Mouse (Mus musculus) left cerebral cortex, adult 2 months (tissue): ENCODE measurements around the gene Pfdn6. TPM values are rescaled to one million over a fixed set of nuclear protein-coding genes. Genes with fewer than 3 reads are reported as not detected.
"Not testable (repeated sequence)": the region's sequence is repeated elsewhere in the genome, so short reads cannot be mapped to it uniquely, and the experiment has no call there.

Source experiments
- DNase-seq, 2 experiments: peaks; one replicate each; pipeline ENCODE4 v3.0.0; 2021 to 2022; ENCODE audit warnings: low spot score in 2 of 2, mixed read lengths in 1 of 2; ENCODE audit errors: extremely low spot score in 1 of 2
- H3K27ac ChIP-seq: fragments of 200-600 bp; 2 replicates; pipeline ENCODE4 v1.8.1; 2022
- H3K4me3 ChIP-seq: fragments of 200-600 bp; 2 replicates; pipeline ENCODE4 v1.8.1; 2022
- CTCF ChIP-seq: fragments of 200-600 bp; IDR thresholded peaks from 2 replicates; pipeline ENCODE4 v1.8.1; 2022; ENCODE audit warnings: antibody characterized with exemption, mild to moderate bottlenecking, moderate library complexity
- intact Hi-C: fragments of 180-260 bp; cut with DNase I; formaldehyde crosslinking; loops from one replicate; pipeline ENCODE4 v1.15.1; 2025
- total RNA-seq, 2 experiments: library from RNA; stranded (reverse); gene quantifications; 2 replicates each; pipeline ENCODE4 v1.2.3; 2021

Pfdn6 gene
- total RNA-seq, 2 experiments from 2014 or later = 93.0 to 97.6 TPM

DNA sequence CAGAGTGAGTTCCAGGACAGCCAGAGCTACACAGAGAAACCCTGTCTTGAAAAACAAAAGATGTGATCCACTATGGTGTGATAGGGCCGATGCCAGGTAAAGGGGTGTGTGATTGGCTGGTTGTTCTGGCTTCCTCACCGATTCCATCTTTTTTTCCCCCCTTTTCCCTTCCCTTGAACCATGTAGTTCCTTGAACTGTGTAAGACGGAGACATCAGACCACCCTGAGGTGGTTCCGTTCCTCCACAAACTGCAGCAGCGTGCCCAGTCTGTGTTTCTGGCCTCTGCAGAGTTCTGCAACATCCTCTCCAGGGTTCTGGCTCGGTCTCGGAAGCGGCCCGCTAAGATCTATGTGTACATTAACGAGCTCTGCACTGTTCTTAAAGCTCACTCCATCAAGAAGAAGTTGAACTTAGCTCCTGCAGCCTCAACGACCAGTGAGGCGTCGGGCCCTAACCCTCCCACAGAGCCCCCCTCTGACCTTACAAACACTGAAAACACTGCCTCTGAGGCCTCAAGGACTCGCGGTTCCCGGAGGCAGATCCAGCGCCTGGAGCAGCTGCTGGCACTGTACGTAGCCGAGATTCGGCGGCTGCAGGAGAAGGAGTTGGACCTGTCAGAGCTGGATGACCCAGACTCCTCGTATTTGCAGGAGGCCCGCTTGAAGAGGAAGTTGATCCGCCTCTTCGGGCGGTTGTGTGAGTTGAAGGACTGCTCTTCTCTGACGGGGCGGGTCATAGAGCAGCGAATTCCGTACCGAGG is 28.9 kb downstream of the Pfdn6 start:
- H3K4me3 ChIP-seq = no peak overlapping the region
- DNase-seq = peak in 1 of 2 experiments; percentile 8
- no peak overlapping the region for H3K27ac ChIP-seq
- intact Hi-C loops = no loop called here
- TF ChIP-seq CTCF = no peak

DNA sequence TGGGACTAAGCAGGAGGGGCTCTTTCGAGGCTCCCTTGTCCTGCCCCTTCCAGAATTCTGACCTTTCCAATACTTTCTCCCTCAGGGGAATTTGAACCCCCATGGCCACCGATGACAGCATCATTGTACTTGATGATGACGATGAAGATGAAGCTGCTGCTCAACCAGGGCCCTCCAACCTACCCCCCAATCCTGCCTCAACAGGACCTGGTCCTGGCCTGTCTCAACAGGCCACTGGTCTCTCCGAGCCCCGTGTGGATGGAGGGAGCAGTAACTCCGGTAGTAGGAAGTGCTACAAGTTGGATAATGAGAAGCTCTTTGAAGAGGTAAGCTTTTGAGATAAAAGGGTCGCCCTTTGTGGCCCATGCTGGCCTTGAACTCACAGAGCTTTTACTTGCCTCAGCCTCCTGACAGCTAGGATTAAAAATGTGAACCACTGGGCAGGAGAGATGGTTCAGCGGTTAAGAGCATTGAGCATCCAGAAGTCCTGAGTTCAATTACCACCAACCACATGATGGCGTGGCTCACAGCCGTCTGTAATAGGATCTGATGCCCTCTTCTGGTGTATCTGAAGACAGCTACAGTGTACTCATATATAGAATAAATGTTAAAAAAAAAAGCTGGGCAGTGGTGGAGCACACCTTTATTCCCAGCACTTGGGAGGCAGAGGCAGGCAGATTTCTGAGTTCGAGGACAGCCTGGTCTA is 29.6 kb downstream of the Pfdn6 start:
- TF ChIP-seq CTCF = peak; percentile 19
- H3K27ac ChIP-seq = peak overlapping the region; percentile 90
- intact Hi-C loops = no loop called here
- no peak for DNase-seq
- peak overlapping the region; percentile 76 for H3K4me3 ChIP-seq

DNA sequence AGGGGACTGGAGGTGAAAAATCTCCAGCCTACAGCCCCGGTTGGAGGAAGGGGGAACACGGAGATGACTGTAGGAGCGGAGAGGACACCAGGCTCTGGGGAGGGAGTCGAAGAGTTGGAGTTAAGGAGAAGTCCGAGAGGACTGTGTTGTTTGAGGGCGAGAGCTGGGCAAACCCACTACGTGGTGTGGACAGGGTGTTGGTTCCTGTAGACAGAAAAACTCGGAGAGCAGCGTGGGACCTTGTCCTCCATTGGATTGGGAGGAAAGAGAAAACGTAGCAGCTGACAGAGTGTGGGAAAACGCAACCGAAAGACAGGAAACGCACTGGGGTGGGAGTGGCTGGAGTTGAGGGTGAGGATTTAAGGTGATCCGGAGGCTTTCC is 30.3 kb downstream of the Pfdn6 start:
- no peak for DNase-seq
- H3K27ac ChIP-seq = peak overlapping the region; percentile 90
- H3K4me3 ChIP-seq = peak overlapping the region; percentile 76
- TF ChIP-seq CTCF = no peak
- intact Hi-C loops = loop anchor here (1.0 kb wide), 1 partner anchor 20 kb away; the partner anchor contains the start of gene Kifc1

GRCm38 (mm10) chr17:33909077-33909868 is 30.9 kb downstream of the Pfdn6 start, which contains the start of gene Daxx:
Gene Daxx (plus strand): TSS chr17:33909414.
- no peak for TF ChIP-seq CTCF
- Histone ChIP-seq H3K4me3 (peak within 1 kb of the TSS; percentile 76), H3K27ac (peak within 1 kb of the TSS; percentile 90)
- DNase-seq = peak; percentile 98 to 99
- intact Hi-C loops = loop anchor here (1.0 kb wide), 1 partner anchor 19 kb away; the partner anchor contains the start of gene Kifc1

DNA sequence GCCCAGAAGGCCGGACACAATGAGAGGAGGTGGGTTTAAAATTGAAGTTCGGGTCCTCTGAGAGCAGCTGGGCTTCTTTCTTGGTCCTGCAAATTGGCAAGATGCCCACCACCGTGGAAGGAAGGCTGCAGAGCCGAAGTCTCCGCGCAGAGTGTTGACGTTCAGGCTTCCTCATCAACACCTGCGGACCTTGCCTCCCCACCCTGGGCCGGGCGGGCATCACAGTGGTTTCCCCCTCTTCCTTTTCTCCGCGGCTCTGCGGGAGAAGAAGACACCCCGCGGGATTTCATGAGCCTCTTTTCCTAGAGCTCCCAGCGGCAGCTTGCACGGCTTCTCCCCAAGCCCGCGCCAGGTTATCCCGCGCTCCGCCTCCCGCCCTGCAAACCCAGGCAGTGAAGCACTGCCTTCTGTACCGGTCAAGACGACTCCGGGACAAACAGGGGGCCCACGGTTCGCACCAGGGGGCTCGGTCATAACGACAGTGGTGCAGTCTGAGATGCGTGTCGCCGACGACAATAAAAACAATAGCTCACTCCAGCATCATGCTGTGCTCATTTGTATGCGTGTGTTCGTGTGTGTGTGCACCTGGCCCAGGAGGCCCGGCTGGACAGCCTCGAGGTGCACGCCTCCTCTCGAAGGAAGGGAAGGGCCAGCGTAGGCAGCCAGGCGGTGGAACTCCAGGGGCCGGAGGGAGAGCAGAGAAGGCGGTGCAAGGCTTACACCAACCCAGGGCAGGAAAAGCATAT is 31.6 kb downstream of the Pfdn6 start:
- H3K27ac ChIP-seq = peak overlapping the region; percentile 90
- DNase-seq = peak; percentile 53 to 59
- intact Hi-C loops = loop anchor here (1.0 kb wide), 1 partner anchor 18 kb away; the partner anchor contains the start of gene Kifc1
- no peak for TF ChIP-seq CTCF
- peak overlapping the region; percentile 76 for H3K4me3 ChIP-seq

GRCm38 (mm10) chr17:33904835-33905234 is 35.3 kb downstream of the Pfdn6 start, which contains the start of gene Platr17:
Gene Platr17 (plus strand): TSS chr17:33905135.
- H3K27ac ChIP-seq, intact Hi-C loops, H3K4me3 ChIP-seq, DNase-seq: not testable (repeated sequence)

- H3K27ac ChIP-seq, H3K4me3 ChIP-seq, DNase-seq, intact Hi-C loops: not testable (repeated sequence)
These were observed 36.1 kb downstream of the Pfdn6 start for GRCm38 (mm10) chr17:33903911-33904651.

GRCm38 (mm10) chr17:33902491-33902890 is 37.7 kb downstream of the Pfdn6 start:
- no peak for DNase-seq
- H3K27ac ChIP-seq = no peak overlapping the region
- H3K4me3 ChIP-seq = no peak overlapping the region
- intact Hi-C loops = no loop called here
- no peak for TF ChIP-seq CTCF

GRCm38 (mm10) chr17:33902079-33902478 is 38.1 kb downstream of the Pfdn6 start:
- no peak overlapping the region for H3K27ac ChIP-seq
- intact Hi-C loops = no loop called here
- DNase-seq = no peak
- TF ChIP-seq CTCF = no peak
- H3K4me3 ChIP-seq = no peak overlapping the region

DNA sequence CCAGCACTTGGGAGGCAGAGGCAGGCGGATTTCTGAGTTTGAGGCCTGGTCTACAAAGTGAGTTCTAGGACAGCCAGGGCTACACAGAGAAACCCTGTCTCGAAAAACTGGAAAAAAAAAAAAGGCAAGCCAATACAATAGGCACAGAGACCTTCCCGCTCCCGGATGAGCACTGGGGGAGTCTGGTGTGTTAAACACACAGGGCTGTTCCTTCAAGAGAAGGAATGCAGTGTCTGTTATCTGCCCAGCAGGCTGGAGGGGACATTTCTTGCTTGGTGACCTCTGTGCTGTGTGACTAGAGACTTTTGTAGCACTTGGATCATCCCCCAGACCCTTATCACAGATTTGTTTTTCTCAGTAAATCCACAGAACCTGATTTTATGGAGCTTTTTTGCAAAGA is 38.5 kb downstream of the Pfdn6 start:
- H3K27ac ChIP-seq = no peak overlapping the region
- no peak overlapping the region for H3K4me3 ChIP-seq
- no peak for TF ChIP-seq CTCF
- intact Hi-C loops = no loop called here
- no peak for DNase-seq

DNA sequence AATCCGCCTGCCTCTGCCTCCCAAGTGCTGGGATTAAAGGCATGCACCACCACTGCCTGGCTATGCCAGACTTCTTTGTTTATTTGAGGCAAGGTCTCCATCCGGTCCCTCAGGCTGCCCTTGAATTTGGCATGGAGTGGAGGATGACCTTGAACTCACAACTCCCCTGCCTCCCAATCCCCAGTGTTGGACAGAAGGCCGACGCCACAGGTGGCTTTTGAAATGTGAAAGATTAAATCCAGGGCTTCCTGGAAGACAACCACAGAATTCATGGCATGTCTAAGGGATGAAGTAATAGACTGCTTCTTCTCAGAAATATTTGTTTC is 39.2 kb downstream of the Pfdn6 start:
- no peak for DNase-seq
- Histone ChIP-seq H3K27ac (no peak overlapping the region), H3K4me3 (no peak overlapping the region)
- intact Hi-C loops = no loop called here
- TF ChIP-seq CTCF = no peak
